Mouse (Mus musculus) bone marrow, adult 2 months (tissue): Measurements from ENCODE around the gene Sh3pxd2b. TPM values are rescaled to one million over a fixed set of nuclear protein-coding genes. Genes with fewer than 3 reads are reported as not detected.

Experiments
- H3K27ac ChIP-seq: fragments of 200-500 bp; 2 replicates; pipeline ENCODE4 v1.5.1; 2012; ENCODE audit warnings: low read depth, mild to moderate bottlenecking, control low read depth, inconsistent platforms, low read length; ENCODE audit not compliant: control insufficient read depth, poor library complexity, insufficient read depth
- H3K4me1 ChIP-seq: fragments of 200-500 bp; 2 replicates; pipeline ENCODE4 v1.6.1; 2011; ENCODE audit warnings: low read length; ENCODE audit not compliant: control insufficient read depth, insufficient read depth
- H3K4me3 ChIP-seq: fragments of 200-500 bp; replicated peaks from 2 replicates; pipeline ENCODE3; 2011; ENCODE audit warnings: mild to moderate bottlenecking, low read depth, low read length, control low read depth; ENCODE audit not compliant: control insufficient read depth
- CTCF ChIP-seq: fragments of 200-500 bp; IDR thresholded peaks from 2 replicates; pipeline ENCODE4 v1.5.1; 2011; ENCODE audit warnings: low read length, control low read depth; ENCODE audit not compliant: control insufficient read depth, insufficient read depth
- POLR2A ChIP-seq: fragments of 200-500 bp; IDR thresholded peaks from 2 replicates; pipeline ENCODE4 v1.6.1; 2011; ENCODE audit warnings: low read depth, mild to moderate bottlenecking, control low read depth, low read length, borderline replicate concordance; ENCODE audit not compliant: control insufficient read depth
- WGBS: fragments of 180-500 bp; shearing (Covaris S2); methylation state at CpG from one replicate; pipeline ENCODE4 v1.1.7; 2018; 5-methylcytosine and 5-hydroxymethylcytosine counted together
- polyA plus RNA-seq: library from polyadenylated mRNA; stranded (reverse); fragments of >200 nt; gene quantifications from 2 replicates; pipeline ENCODE4 v1.2.4, GENCODE M21; 2011; ENCODE audit warnings: low replicate concordance; ENCODE audit not compliant: missing spikeins, insufficient read depth, insufficient read length

Gene Sh3pxd2b
- polyA plus RNA-seq, 1 experiment = 1.7 TPM

GRCm38 (mm10) chr11:32303455-32303854 is 44.2 kb upstream of the Sh3pxd2b start:
- Histone ChIP-seq H3K27ac (no peak overlapping the region), H3K4me1 (peaks cover 1% of the 10 kb centered on the region; the same call in 1 of the 2 replicates)
- 55% methylated on average over 1 of the region's 1 CpGs for WGBS

GRCm38 (mm10) chr11:32307006-32307405 is 40.6 kb upstream of the Sh3pxd2b start:
- no peaks in the 10 kb centered on the region for H3K4me1 ChIP-seq
- TF ChIP-seq CTCF (no peak), POLR2A (no peak)
- H3K27ac ChIP-seq = no peak overlapping the region
- WGBS = 57% methylated on average over 1 of the region's 1 CpGs
- no peak overlapping the region for H3K4me3 ChIP-seq

More at GRCm38 (mm10) chr11:32303455-32303854, 44.2 kb upstream of the Sh3pxd2b start:
- no peak overlapping the region for H3K4me3 ChIP-seq
- no peak for TF ChIP-seq POLR2A
- TF ChIP-seq CTCF = no peak

DNA sequence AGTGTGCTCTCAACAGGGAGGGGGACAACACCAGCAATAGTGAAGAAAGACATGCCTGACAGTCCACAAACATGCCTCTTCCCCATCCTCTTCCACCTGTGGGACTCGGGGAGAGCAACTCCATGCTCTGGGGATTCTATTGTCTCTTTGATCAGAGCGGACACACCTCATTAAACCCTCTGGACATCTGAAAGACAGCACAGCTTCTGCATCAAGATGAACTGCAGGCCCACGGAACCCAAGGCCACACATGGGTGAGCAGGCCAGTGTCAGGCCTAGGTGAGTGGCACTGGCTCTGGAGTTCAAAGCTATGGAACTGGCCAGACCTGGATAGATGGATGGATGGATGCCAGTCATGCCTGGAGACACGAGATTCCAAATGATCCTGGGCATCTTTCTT is 38.2 kb upstream of the Sh3pxd2b start:
- H3K4me3 ChIP-seq = no peak overlapping the region
- TF ChIP-seq POLR2A = no peak
- no peak for TF ChIP-seq CTCF
- H3K4me1 ChIP-seq = no peaks in the 10 kb centered on the region
- H3K27ac ChIP-seq = no peak overlapping the region
- WGBS = 75% methylated on average over 4 of the region's 4 CpGs

DNA sequence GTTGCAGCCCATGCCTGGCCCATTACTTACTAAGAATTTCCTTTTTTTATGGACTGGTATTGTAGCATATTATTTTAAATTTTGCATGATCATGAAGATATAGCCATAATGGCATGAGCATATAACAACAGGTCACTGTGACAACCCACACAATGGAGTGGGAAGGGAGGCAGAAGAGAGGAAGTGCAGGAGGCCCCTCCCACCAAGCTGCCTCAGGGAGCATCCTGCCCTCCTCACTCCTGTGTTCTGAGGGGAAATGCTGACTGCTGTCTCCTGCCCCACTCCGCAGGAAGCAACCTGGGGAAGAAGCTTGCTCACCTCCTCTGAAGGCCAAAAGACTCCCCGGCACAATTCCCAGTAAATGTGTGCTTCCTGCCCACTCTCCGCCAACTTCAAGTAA is 37.7 kb upstream of the Sh3pxd2b start:
- WGBS = 53% methylated on average over 3 of the region's 3 CpGs
- no peak overlapping the region for H3K4me3 ChIP-seq
- no peak overlapping the region for H3K27ac ChIP-seq
- no peaks in the 10 kb centered on the region for H3K4me1 ChIP-seq
- TF ChIP-seq POLR2A = no peak
- no peak for TF ChIP-seq CTCF

DNA sequence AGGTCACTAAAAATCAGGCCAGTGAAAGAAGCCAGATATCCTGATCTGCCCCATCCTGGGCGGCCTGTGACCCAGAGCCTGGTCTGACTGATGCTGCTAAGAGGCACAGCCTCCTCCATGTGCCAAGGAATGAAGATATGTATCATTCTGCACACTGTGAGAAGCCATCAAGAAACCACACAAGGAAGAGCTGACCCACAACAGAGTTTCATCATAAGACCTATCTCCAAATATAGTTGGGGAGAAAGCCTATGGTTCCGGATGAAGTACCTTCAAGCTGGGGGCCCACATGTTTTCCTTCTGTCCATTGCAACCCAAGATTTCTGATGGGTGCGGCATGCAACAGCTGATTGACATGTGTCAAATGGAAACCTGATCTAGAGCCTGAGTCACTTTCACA is 31.6 kb upstream of the Sh3pxd2b start:
- H3K4me1 ChIP-seq = no peaks in the 10 kb centered on the region
- no peak for TF ChIP-seq POLR2A
- TF ChIP-seq CTCF = no peak
- no peak overlapping the region for H3K27ac ChIP-seq
- no peak overlapping the region for H3K4me3 ChIP-seq
- WGBS = 48% methylated on average over 3 of the region's 3 CpGs

- H3K4me3 ChIP-seq = no peak overlapping the region
- H3K27ac ChIP-seq = no peak overlapping the region
- H3K4me1 ChIP-seq = no peaks in the 10 kb centered on the region
- TF ChIP-seq POLR2A = no peak
- 56% methylated on average over 11 of the region's 11 CpGs for WGBS
Measured at GRCm38 (mm10) chr11:32320507-32321195, 27.0 kb upstream of the Sh3pxd2b start.

DNA sequence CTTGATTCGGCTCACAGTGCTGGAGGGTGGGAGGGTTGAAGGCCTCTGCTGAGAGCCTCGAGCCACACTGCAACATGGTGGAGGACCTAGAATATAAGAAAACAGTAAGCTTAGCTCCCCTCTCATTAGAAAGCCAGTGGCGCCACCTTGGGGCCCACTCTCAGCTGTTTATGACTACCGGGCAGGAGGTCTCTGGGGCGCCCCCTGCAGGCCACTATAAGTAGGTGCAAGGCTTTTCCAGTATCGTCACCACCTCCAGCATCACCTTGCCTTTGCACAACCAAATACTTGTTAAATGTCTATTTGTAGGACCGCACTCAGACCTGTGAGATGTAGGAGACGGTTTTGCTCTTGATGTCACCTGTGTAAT is 26.4 kb upstream of the Sh3pxd2b start:
- 29% methylated on average over 8 of the region's 8 CpGs for WGBS
- Histone ChIP-seq H3K27ac (no peak overlapping the region), H3K4me3 (no peak overlapping the region), H3K4me1 (no peaks in the 10 kb centered on the region)
- TF ChIP-seq CTCF (peak; percentile 71), POLR2A (no peak)

- no peak overlapping the region for H3K27ac ChIP-seq
- no peaks in the 10 kb centered on the region for H3K4me1 ChIP-seq
- H3K4me3 ChIP-seq = peak overlapping the region; percentile 22
- TF ChIP-seq POLR2A (peak; percentile 3; the same call in 1 of the 2 replicates), CTCF (peak; percentile 83)
- 10% methylated on average over 15 of the region's 15 CpGs for WGBS
Measured at GRCm38 (mm10) chr11:32324609-32325008, 23.0 kb upstream of the Sh3pxd2b start.

DNA sequence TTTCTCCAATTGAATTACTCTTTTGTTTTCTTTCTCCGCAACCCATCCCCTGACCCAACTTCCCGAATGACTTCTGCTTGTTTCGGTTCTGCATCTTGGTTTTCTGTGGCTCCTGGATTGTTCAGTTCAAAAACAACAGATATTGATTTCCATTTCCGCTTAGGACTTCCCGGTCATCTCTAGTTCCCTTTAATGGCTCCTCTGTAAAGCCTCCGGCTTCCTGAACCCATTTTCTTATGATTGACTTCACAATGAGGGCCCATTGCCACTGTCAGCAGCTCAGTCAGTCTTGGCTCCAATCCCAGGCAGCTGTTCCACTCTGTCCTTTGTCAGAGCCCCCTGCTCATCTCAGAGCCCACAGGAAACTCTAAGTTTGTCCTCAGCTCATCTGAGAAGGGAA is 16.5 kb upstream of the Sh3pxd2b start:
- no peak for TF ChIP-seq CTCF
- TF ChIP-seq POLR2A = no peak
- Histone ChIP-seq H3K27ac (no peak overlapping the region), H3K4me3 (no peak overlapping the region), H3K4me1 (peaks cover 2% of the 10 kb centered on the region; the same call in 1 of the 2 replicates)
- 19% methylated on average over 6 of the region's 6 CpGs for WGBS
